Mouse (Mus musculus): ENCODE results near the gene Dcst2. TPM values are rescaled to one million over a fixed set of nuclear protein-coding genes. Genes with fewer than 3 reads are reported as not detected.

Gene Dcst2
- total and polyA plus RNA-seq, 3 experiments, result 0.06 TPM; not detected in 2

- no peak overlapping the region for H3K27ac ChIP-seq (ENCODE audit: control insufficient read depth, low read depth, low read length)
- H3K79me2 ChIP-seq (ENCODE audit: control insufficient read depth, insufficient read depth, low read length, poor library complexity), result no peaks in the 10 kb centered on the region
- H3K27me3 ChIP-seq (ENCODE audit: control insufficient read depth in 1 of 2, insufficient read depth in 2 of 2, low read length in 2 of 2), result no peaks in the 10 kb centered on the region
- DNase-seq (ENCODE audit: low read depth, low spot score), result no peak
- TF ChIP-seq MYB (IDR thresholded peaks at IDR 0.05; ENCODE audit: low read depth, low read length), result no peak
- TF ChIP-seq MAFK (IDR thresholded peaks at IDR 0.05; ENCODE audit: borderline replicate concordance, low read depth, low read length), result no peak
- TF ChIP-seq NELFE (IDR thresholded peaks at IDR 0.05; ENCODE audit: low read depth, low read length), result no peak
- TF ChIP-seq MAZ (IDR thresholded peaks at IDR 0.05; ENCODE audit: low read depth, low read length), result no peak
- TF ChIP-seq MEF2A (IDR thresholded peaks at IDR 0.05; ENCODE audit: extremely low read depth, insufficient replicate concordance, low read depth, low read length, poor library complexity, severe bottlenecking), result no peak
- TF ChIP-seq ZC3H11A (IDR thresholded peaks at IDR 0.05; ENCODE audit: low read depth, low read length), result no peak
- no peak for TF ChIP-seq EP300 (IDR thresholded peaks at IDR 0.05; ENCODE audit: low read depth in 1 of 2, low read length in 2 of 2)
- no peak for TF ChIP-seq ELF1 (IDR thresholded peaks at IDR 0.05; ENCODE audit: low read depth, low read length)
- no peak for TF ChIP-seq RAD21 (IDR thresholded peaks at IDR 0.05; ENCODE audit: low read depth, low read length)
- TF ChIP-seq CHD1 (IDR thresholded peaks at IDR 0.05; ENCODE audit: low read depth, low read length), result no peak
- no peak for TF ChIP-seq E2F4 (IDR thresholded peaks at IDR 0.05; ENCODE audit: borderline replicate concordance, low read depth, low read length)
- H3K9me3 ChIP-seq (replicated peaks; ENCODE audit: insufficient read depth, low read length), result no peaks in the 10 kb centered on the region
- peaks cover 0 to 4% of the 10 kb centered on the region in 2 experiments; a peak in 3 of 4 replicates for H3K4me1 ChIP-seq (ENCODE audit: control insufficient read depth in 1 of 2, insufficient read depth in 2 of 2, low read length in 2 of 2)
- no peak overlapping the region for H3K4me3 ChIP-seq (ENCODE audit: control insufficient read depth in 1 of 2, insufficient read depth in 1 of 2, low read depth in 2 of 2, low read length in 2 of 2)
- H3K36me3 ChIP-seq (ENCODE audit: control insufficient read depth in 1 of 2, insufficient read depth in 2 of 2, low read length in 2 of 2), result peaks cover 0 to under 1% of the 10 kb centered on the region in 2 experiments; a peak in 1 of 4 replicates
- no peak overlapping the region for H3K9ac ChIP-seq (ENCODE audit: control insufficient read depth, low read depth, low read length, poor library complexity, severe bottlenecking)
Observed at GRCm38 (mm10) chr3:89382950-89383349, 21.2 kb downstream of the Dcst2 start.

- Histone ChIP-seq H3K27ac (ENCODE audit: control insufficient read depth, low read depth, low read length) (no peak overlapping the region), H3K4me1 (ENCODE audit: control insufficient read depth in 1 of 2, insufficient read depth in 2 of 2, low read length in 2 of 2) (peaks cover 0 to 12% of the 10 kb centered on the region in 2 experiments; a peak in 3 of 4 replicates), H3K36me3 (ENCODE audit: control insufficient read depth in 1 of 2, insufficient read depth in 2 of 2, low read length in 2 of 2) (peaks cover 0 to 7% of the 10 kb centered on the region in 2 experiments; a peak in 2 of 4 replicates)
Observed at GRCm38 (mm10) chr3:89383651-89384255, 22.0 kb downstream of the Dcst2 start.

More at GRCm38 (mm10) chr3:89383651-89384255, 22.0 kb downstream of the Dcst2 start:
- Histone ChIP-seq H3K9ac (ENCODE audit: control insufficient read depth, low read depth, low read length, poor library complexity, severe bottlenecking) (no peak overlapping the region), H3K9me3 (replicated peaks; ENCODE audit: insufficient read depth, low read length) (no peaks in the 10 kb centered on the region), H3K79me2 (ENCODE audit: control insufficient read depth, insufficient read depth, low read length, poor library complexity) (no peaks in the 10 kb centered on the region), H3K4me3 (ENCODE audit: control insufficient read depth in 1 of 2, insufficient read depth in 1 of 2, low read depth in 2 of 2, low read length in 2 of 2) (no peak overlapping the region), H3K27me3 (ENCODE audit: control insufficient read depth in 1 of 2, insufficient read depth in 2 of 2, low read length in 2 of 2) (no peaks in the 10 kb centered on the region)
- no peak for DNase-seq (ENCODE audit: low read depth, low spot score)
- TF ChIP-seq MAX (IDR thresholded peaks at IDR 0.05; ENCODE audit: low read length) (no peak), ZNF384 (IDR thresholded peaks at IDR 0.05; ENCODE audit: low read depth, low read length) (no peak), POLR2AphosphoS5 (IDR thresholded peaks at IDR 0.05; ENCODE audit: borderline replicate concordance, low read depth, low read length) (no peak), TBP (IDR thresholded peaks at IDR 0.05; ENCODE audit: low read depth, low read length) (no peak), CHD2 (IDR thresholded peaks at IDR 0.05; ENCODE audit: low read length) (no peak)
